ENCODE assay signal across 8 mouse cellular contexts in genomic region chr4:141793282-141794151, GRCm38 (mm10). TPM values are rescaled to one million over a fixed set of nuclear protein-coding genes. Genes with fewer than 3 reads are reported as not detected.
DNase-seq lines count a peak whose midpoint lies in the region; ATAC-seq and TF ChIP-seq lines count a peak whose summit lies in the region.

Gene Casp9, plus strand, starts transcription at chr4:141793612.

- no peaks in the 10 kb centered on the region for H3K9me3 ChIP-seq in hindbrain, embryonic 14.5 days (ENCODE audit: control insufficient read depth, low read length)

- peaks cover 15% of the 10 kb centered on the region; the same call in 1 of the 2 replicates for H3K36me3 ChIP-seq in hindbrain, embryonic 14.5 days (replicated peaks; ENCODE audit: control insufficient read depth, insufficient read depth)

- peak within 1 kb of the TSS; percentile 92 for H3K27ac ChIP-seq in hindbrain, embryonic 14.5 days

- no peak for TF ChIP-seq CTCF in Patski (IDR thresholded peaks at IDR 0.05)

- in situ Hi-C loops in Patski (cut with MboI; ENCODE audit: low pct_unique_long_range_greater_than_20kb): no loop called here

- peak within 1 kb of the TSS; percentile 77 for H3K4me3 ChIP-seq in hindbrain, embryonic 14.5 days (replicated peaks; ENCODE audit: low read length)

- POLR2A ChIA-PET in Patski (lab: Charles Lee): interaction anchor here (0.6 kb wide), 1 partner anchor 17 kb away, joined by 4 read pairs; no protein-coding TSS in a partner anchor

- peak; percentile 67 for DNase-seq in Patski (ENCODE audit: low read depth, low spot score)
- DNase-seq in cerebellum, postnatal 14 days: peak; percentile 98 to 99
- DNase-seq in frontal cortex, postnatal 25 days (ENCODE audit: low spot score in 2 of 2): peak; percentile 93 to 94
- peak; percentile 92 for DNase-seq in hindbrain, embryonic 14.5 days (ENCODE audit: low spot score)
- peak; percentile 94 to 96 for DNase-seq in layer of hippocampus, postnatal 36 days
- DNase-seq in lung, postnatal 36 days: peak; percentile 98
- DNase-seq in retina, postnatal 1 day: peak; percentile 98
- peak; percentile 98 for DNase-seq in urinary bladder, adult 18-20 months (ENCODE audit: low spot score in 2 of 2)

- H3K4me2 ChIP-seq in hindbrain, embryonic 14.5 days (replicated peaks): peak within 1 kb of the TSS; percentile 69

- peak; percentile 62 for ATAC-seq in Patski
- ATAC-seq in hindbrain, embryonic 14.5 days (ENCODE audit: low FRiP score): peak; percentile 77

- peak within 1 kb of the TSS; percentile 71 for H3K9ac ChIP-seq in hindbrain, embryonic 14.5 days

- under 1% methylated on average over 76 of the region's 80 CpGs for WGBS in hindbrain, embryonic 14.5 days

- H3K27me3 ChIP-seq in Patski: no peaks in the 10 kb centered on the region
- H3K27me3 ChIP-seq in hindbrain, embryonic 14.5 days (ENCODE audit: control insufficient read depth, insufficient read depth, low read length): no peaks in the 10 kb centered on the region

- CTCF ChIA-PET in Patski (lab: Charles Lee): interaction anchor here (1.1 kb wide), 2 partner anchors 16 to 212 kb away, joined by 3 to 5 read pairs; no protein-coding TSS in a partner anchor

- peaks cover 21% of the 10 kb centered on the region for H3K4me1 ChIP-seq in hindbrain, embryonic 14.5 days (replicated peaks; ENCODE audit: control insufficient read depth, insufficient read depth, low read length)

RNA-seq across cellular contexts. Expression of gene Casp9, which starts in this region (rescaled TPM):
- polyA plus RNA-seq in Patski (2021): 6.9 TPM
- 17.6 and 18.7 TPM in 2 replicates for polyA plus RNA-seq in hindbrain, embryonic 14.5 days (2014; fragmentation: Nextera tagmentation; extraction: Ambion mirVana)
- 10 to 100 TPM; 19.9 to 21.1 TPM for total RNA-seq in layer of hippocampus, postnatal 36 days (2021)

Comparison
In these comparisons a context has a peak if more than half of its experiments do, and no peak if none do; other contexts are left out.
1. Peak in every context shown above with its lines: DNase-seq, ATAC-seq, H3K4me3 ChIP-seq and H3K27ac ChIP-seq.